Mouse (Mus musculus): ENCODE measurements around the gene Syt3. TPM values are rescaled to one million over a fixed set of nuclear protein-coding genes. Genes with fewer than 3 reads are reported as not detected.

The Syt3 gene
- polyA plus RNA-seq, 1 experiment: 1.9 TPM

DNA sequence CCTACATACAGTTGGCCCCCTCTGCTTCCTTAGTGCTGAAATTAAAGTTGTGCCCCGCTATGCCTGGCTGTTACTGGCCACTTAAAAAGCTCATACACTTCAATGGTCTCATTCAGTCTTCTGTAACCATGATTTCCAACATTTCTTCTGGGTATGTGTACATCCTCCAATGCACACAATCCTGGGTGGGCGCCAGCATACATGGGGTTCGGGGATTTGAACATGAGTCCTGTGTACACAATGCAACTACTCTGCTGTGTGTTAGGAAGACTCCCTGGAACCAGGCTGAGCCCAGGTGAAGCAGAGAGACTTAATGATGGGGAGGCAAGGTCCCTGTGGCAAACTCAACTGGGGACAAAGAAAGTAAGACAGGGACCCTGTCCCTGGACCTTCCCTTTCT is 8.1 kb upstream of the Syt3 start:
- Histone ChIP-seq H3K27ac (ENCODE audit: insufficient read depth, low read length) (peak overlapping the region; percentile 99), H3K9me3 (replicated peaks; ENCODE audit: control insufficient read depth, insufficient read depth, low read length, poor library complexity, severe bottlenecking) (no peaks in the 10 kb centered on the region), H3K4me3 (ENCODE audit: low read depth, low read length) (peak overlapping the region; percentile 3; the same call in 1 of the 2 replicates), H3K27me3 (ENCODE audit: control insufficient read depth, insufficient read depth, low read length, poor library complexity, severe bottlenecking) (no peaks in the 10 kb centered on the region), H3K4me1 (ENCODE audit: control insufficient read depth, insufficient read depth, low read length) (peaks cover 5% of the 10 kb centered on the region), H3K9ac (ENCODE audit: low read depth, poor library complexity, severe bottlenecking) (0 out of 2 replicates have a peak overlapping the region, but pooled peaks have one; percentile 23), H3K36me3 (ENCODE audit: control insufficient read depth, insufficient read depth, low read length, poor library complexity, severe bottlenecking) (no peaks in the 10 kb centered on the region)
- TF ChIP-seq POLR2A (IDR thresholded peaks at IDR 0.05; ENCODE audit: insufficient read depth, low read length) (no peak), EP300 (IDR thresholded peaks at IDR 0.05; ENCODE audit: insufficient read depth, low read depth, low read length) (no peak), CTCF (IDR thresholded peaks at IDR 0.05; ENCODE audit: low read depth, low read length) (no peak)

GRCm38 (mm10) chr7:44378290-44378689 is 5.6 kb upstream of the Syt3 start:
- H3K9ac ChIP-seq (ENCODE audit: low read depth, poor library complexity, severe bottlenecking): no peak overlapping the region
- H3K4me1 ChIP-seq (ENCODE audit: control insufficient read depth, insufficient read depth, low read length): peaks cover 5% of the 10 kb centered on the region
- no peaks in the 10 kb centered on the region for H3K36me3 ChIP-seq (ENCODE audit: control insufficient read depth, insufficient read depth, low read length, poor library complexity, severe bottlenecking)
- TF ChIP-seq EP300 (IDR thresholded peaks at IDR 0.05; ENCODE audit: insufficient read depth, low read depth, low read length) (no peak), POLR2A (IDR thresholded peaks at IDR 0.05; ENCODE audit: insufficient read depth, low read length) (no peak), CTCF (IDR thresholded peaks at IDR 0.05; ENCODE audit: low read depth, low read length) (no peak)
- H3K4me3 ChIP-seq (ENCODE audit: low read depth, low read length): no peak overlapping the region
- H3K9me3 ChIP-seq (replicated peaks; ENCODE audit: control insufficient read depth, insufficient read depth, low read length, poor library complexity, severe bottlenecking): no peaks in the 10 kb centered on the region
- no peak overlapping the region for H3K27ac ChIP-seq (ENCODE audit: insufficient read depth, low read length)
- no peaks in the 10 kb centered on the region for H3K27me3 ChIP-seq (ENCODE audit: control insufficient read depth, insufficient read depth, low read length, poor library complexity, severe bottlenecking)

- H3K4me1 ChIP-seq (ENCODE audit: control insufficient read depth, insufficient read depth, low read length): peaks cover 2% of the 10 kb centered on the region
- no peak overlapping the region for H3K9ac ChIP-seq (ENCODE audit: low read depth, poor library complexity, severe bottlenecking)
- H3K9me3 ChIP-seq (replicated peaks; ENCODE audit: control insufficient read depth, insufficient read depth, low read length, poor library complexity, severe bottlenecking): no peaks in the 10 kb centered on the region
- H3K36me3 ChIP-seq (ENCODE audit: control insufficient read depth, insufficient read depth, low read length, poor library complexity, severe bottlenecking): no peaks in the 10 kb centered on the region
- no peak overlapping the region for H3K4me3 ChIP-seq (ENCODE audit: low read depth, low read length)
- no peaks in the 10 kb centered on the region for H3K27me3 ChIP-seq (ENCODE audit: control insufficient read depth, insufficient read depth, low read length, poor library complexity, severe bottlenecking)
- H3K27ac ChIP-seq (ENCODE audit: insufficient read depth, low read length): no peak overlapping the region
- TF ChIP-seq POLR2A (IDR thresholded peaks at IDR 0.05; ENCODE audit: insufficient read depth, low read length): no peak
These were observed 1.4 kb upstream of the Syt3 start for GRCm38 (mm10) chr7:44382541-44382940.

- TF ChIP-seq EP300 (IDR thresholded peaks at IDR 0.05; ENCODE audit: insufficient read depth, low read depth, low read length) (no peak), CTCF (IDR thresholded peaks at IDR 0.05; ENCODE audit: low read depth, low read length) (no peak), POLR2A (IDR thresholded peaks at IDR 0.05; ENCODE audit: insufficient read depth, low read length) (no peak)
- H3K27me3 ChIP-seq (ENCODE audit: control insufficient read depth, insufficient read depth, low read length, poor library complexity, severe bottlenecking): no peaks in the 10 kb centered on the region
- no peaks in the 10 kb centered on the region for H3K4me1 ChIP-seq (ENCODE audit: control insufficient read depth, insufficient read depth, low read length)
- no peaks in the 10 kb centered on the region for H3K9me3 ChIP-seq (replicated peaks; ENCODE audit: control insufficient read depth, insufficient read depth, low read length, poor library complexity, severe bottlenecking)
- H3K36me3 ChIP-seq (ENCODE audit: control insufficient read depth, insufficient read depth, low read length, poor library complexity, severe bottlenecking): no peaks in the 10 kb centered on the region
- H3K4me3 ChIP-seq (ENCODE audit: low read depth, low read length): peak overlapping the region; percentile 78
- H3K9ac ChIP-seq (ENCODE audit: low read depth, poor library complexity, severe bottlenecking): peak overlapping the region; percentile 39; the same call in 1 of the 2 replicates
- no peak overlapping the region for H3K27ac ChIP-seq (ENCODE audit: insufficient read depth, low read length)
These were observed 786 bp downstream of the Syt3 start for GRCm38 (mm10) chr7:44384716-44385059.

DNA sequence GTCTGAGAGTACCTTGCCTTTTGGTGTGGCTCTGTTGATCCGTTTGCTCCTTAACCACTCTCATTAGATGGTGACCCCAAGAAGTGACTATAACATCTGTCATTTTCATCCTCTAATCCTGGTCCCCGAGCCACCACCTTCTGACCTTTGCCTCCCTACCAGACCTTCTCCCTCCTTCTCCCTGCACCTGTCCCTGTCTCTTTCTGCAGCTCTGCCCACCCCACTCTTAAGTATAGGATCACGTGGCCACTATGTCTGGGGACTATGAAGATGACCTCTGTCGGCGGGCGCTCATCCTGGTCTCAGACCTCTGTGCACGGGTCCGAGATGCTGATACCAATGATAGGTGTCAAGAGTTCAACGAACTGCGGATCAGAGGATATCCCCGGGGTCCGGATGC is 1.8 kb downstream of the Syt3 start, which contains the start of gene 1700008O03Rik:
Gene 1700008O03Rik (minus strand): TSS at position 101 of the 400 bp plus-strand sequence.
- Histone ChIP-seq H3K9me3 (replicated peaks; ENCODE audit: control insufficient read depth, insufficient read depth, low read length, poor library complexity, severe bottlenecking) (no peaks in the 10 kb centered on the region), H3K27ac (ENCODE audit: insufficient read depth, low read length) (no peak within 1 kb of the TSS), H3K9ac (ENCODE audit: low read depth, poor library complexity, severe bottlenecking) (peak within 1 kb of the TSS; percentile 39; the same call in 1 of the 2 replicates), H3K27me3 (ENCODE audit: control insufficient read depth, insufficient read depth, low read length, poor library complexity, severe bottlenecking) (no peaks in the 10 kb centered on the region), H3K4me1 (ENCODE audit: control insufficient read depth, insufficient read depth, low read length) (no peaks in the 10 kb centered on the region), H3K36me3 (ENCODE audit: control insufficient read depth, insufficient read depth, low read length, poor library complexity, severe bottlenecking) (no peaks in the 10 kb centered on the region), H3K4me3 (ENCODE audit: low read depth, low read length) (peak within 1 kb of the TSS; percentile 78)
- TF ChIP-seq POLR2A (IDR thresholded peaks at IDR 0.05; ENCODE audit: insufficient read depth, low read length): no peak
- TF ChIP-seq CTCF (IDR thresholded peaks at IDR 0.05; ENCODE audit: low read depth, low read length): no peak
- TF ChIP-seq EP300 (IDR thresholded peaks at IDR 0.05; ENCODE audit: insufficient read depth, low read depth, low read length): no peak

- no peak overlapping the region for H3K4me3 ChIP-seq (ENCODE audit: low read depth, low read length)
These were observed 7.9 kb downstream of the Syt3 start for GRCm38 (mm10) chr7:44391831-44392230.

More at GRCm38 (mm10) chr7:44391831-44392230, 7.9 kb downstream of the Syt3 start:
- H3K9me3 ChIP-seq (replicated peaks; ENCODE audit: control insufficient read depth, insufficient read depth, low read length, poor library complexity, severe bottlenecking): no peaks in the 10 kb centered on the region
- H3K9ac ChIP-seq (ENCODE audit: low read depth, poor library complexity, severe bottlenecking): no peak overlapping the region
- no peak for TF ChIP-seq CTCF (IDR thresholded peaks at IDR 0.05; ENCODE audit: low read depth, low read length)
- TF ChIP-seq EP300 (IDR thresholded peaks at IDR 0.05; ENCODE audit: insufficient read depth, low read depth, low read length): no peak
- TF ChIP-seq POLR2A (IDR thresholded peaks at IDR 0.05; ENCODE audit: insufficient read depth, low read length): no peak
- H3K27ac ChIP-seq (ENCODE audit: insufficient read depth, low read length): no peak overlapping the region
- peaks cover 2% of the 10 kb centered on the region for H3K4me1 ChIP-seq (ENCODE audit: control insufficient read depth, insufficient read depth, low read length)
- H3K36me3 ChIP-seq (ENCODE audit: control insufficient read depth, insufficient read depth, low read length, poor library complexity, severe bottlenecking): no peaks in the 10 kb centered on the region
- no peaks in the 10 kb centered on the region for H3K27me3 ChIP-seq (ENCODE audit: control insufficient read depth, insufficient read depth, low read length, poor library complexity, severe bottlenecking)

Data from ES-Bruce4 (cell line).